Mouse (Mus musculus) brain, adult 2 months (tissue): Measurements from ENCODE around the gene Sv2c.

Experiments
- DNase-seq: peaks from one replicate; pipeline ENCODE4 v3.0.0; 2011; ENCODE audit warnings: low read depth, low spot score

Gene Sv2c

DNA sequence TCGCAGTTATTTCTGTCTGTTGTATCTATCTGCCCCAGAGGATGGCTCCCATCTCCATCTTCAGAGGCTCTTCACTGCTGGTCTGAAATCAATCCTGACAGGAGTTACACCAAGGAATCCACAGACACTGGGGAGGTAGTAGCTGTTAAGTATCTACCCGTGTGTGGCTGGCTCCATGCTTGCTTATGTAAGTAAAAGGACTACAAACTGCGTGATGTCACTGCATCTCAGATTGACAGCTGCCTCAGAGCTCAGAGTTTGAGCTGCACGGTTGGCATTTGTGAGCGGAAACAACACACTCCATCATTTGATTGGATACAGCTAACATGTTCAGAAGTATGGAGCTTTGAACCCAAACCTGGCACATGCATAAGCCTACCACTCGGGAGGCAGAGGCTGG is 187.8 kb downstream of the Sv2c start:
- no peak for DNase-seq

DNA sequence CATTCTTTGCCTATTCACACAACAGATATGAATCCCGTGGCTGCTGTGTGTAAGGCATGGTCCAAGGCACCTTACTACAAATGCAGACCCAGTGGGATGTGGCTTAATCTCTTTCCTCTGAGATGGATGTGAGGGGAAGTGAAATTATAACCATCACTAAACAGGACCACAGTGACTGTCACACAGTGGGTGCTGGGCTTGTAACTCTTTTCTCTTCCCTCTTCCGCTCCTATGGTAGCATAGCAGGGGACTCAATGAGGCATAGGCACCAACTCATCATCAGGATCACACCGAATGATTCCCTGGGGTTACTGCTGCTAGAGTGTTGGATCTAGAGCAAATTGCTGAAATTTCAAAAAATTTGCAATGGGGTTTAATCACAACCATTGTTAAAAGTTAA is 188.5 kb downstream of the Sv2c start:
- DNase-seq = no peak

GRCm38 (mm10) chr13:95942587-95942986 is 189.8 kb downstream of the Sv2c start:
- peak; percentile 63 for DNase-seq

- no peak for DNase-seq
These were observed 190.5 kb downstream of the Sv2c start for GRCm38 (mm10) chr13:95941861-95942260.

GRCm38 (mm10) chr13:95940811-95941210 is 191.6 kb downstream of the Sv2c start:
- DNase-seq = no peak

GRCm38 (mm10) chr13:95924201-95924621 is 208.2 kb downstream of the Sv2c start:
- DNase-seq = no peak

DNA sequence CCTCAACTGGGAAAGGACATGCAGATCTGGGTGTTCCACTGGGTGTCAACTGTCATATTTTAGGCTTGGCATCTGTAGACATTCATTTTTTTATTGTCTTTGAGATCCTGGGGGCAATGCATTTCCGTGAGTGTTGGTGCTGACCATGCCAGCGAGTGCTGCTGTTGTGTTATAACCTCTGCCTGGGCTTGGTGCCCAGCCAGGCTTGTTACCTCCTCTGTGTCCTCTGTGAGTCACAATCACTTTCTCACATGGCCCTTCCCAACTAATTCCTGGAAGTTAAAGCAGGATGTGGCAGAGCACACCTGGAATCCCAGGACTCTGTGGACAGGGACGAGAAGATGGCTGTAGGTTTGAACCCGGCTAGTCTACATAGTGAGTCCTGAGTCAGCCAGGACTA is 209.8 kb downstream of the Sv2c start:
- DNase-seq = no peak

- DNase-seq = peak; percentile 36
These were observed 213.6 kb downstream of the Sv2c start for GRCm38 (mm10) chr13:95918624-95919284.

DNA sequence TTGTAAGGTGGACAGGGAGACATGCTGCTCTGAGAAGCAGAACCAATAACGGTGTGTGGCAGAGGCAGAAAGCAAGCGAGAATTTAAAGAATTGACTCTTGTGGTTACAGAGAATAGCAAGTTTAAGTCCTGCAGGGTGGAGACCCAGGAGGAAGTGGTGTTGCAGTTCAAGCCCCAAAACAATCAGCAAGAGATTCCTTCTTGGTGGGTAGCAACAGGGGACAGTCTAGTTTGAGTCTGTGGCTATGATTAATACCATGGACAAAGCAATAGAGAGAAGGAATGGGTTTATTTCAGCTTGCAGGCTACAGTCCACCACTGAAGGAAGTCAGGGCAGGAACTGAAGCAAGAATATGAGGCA is 219.4 kb downstream of the Sv2c start:
- DNase-seq = no peak

- peak; percentile 98 for DNase-seq
These were observed 220.0 kb downstream of the Sv2c start for GRCm38 (mm10) chr13:95912157-95913045.

- no peak for DNase-seq
These were observed 222.1 kb downstream of the Sv2c start for GRCm38 (mm10) chr13:95910270-95910669.

DNA sequence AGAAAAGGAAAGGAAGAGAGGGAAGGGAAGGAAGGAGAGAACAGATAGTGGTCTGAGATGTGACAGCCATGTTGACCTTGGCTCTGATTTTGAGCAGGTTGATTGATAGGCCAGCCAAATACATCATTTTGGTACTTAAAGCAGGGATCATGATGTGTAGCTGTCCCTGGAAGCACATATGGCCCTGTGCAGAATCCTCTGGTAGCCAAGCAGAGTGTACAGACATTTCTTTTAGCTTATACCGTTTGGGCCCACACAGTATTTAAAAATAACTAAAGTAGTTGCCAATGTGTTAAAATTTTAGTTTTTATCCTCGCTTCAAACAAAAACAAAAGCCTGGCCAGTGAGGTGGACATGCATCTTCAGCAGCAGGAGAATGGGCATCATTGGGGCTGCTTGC is 223.1 kb downstream of the Sv2c start:
- peak; percentile 58 for DNase-seq
